Mouse (Mus musculus): Measurements from ENCODE around the gene Itgb7.

GRCm38 (mm10) chr15:102258581-102259253 lies 27.0 kb upstream of the Itgb7 start:
- TF ChIP-seq CTCF (IDR thresholded peaks at IDR 0.05; ENCODE audit: low read depth, low read length), result no peak
- no peak for TF ChIP-seq POLR2A (IDR thresholded peaks at IDR 0.05; ENCODE audit: extremely low read depth, insufficient read depth, low read length)
